Mouse (Mus musculus) thymus, adult 2 months (tissue): ENCODE data around the gene Tmbim7.

Source experiments
- CTCF ChIP-seq: fragments of 200-500 bp; IDR thresholded peaks from 2 replicates; pipeline ENCODE4 v1.5.1; 2012; ENCODE audit warnings: mild to moderate bottlenecking, control low read depth, low read length, moderate library complexity, borderline replicate concordance; ENCODE audit not compliant: control insufficient read depth, poor library complexity, insufficient read depth; ENCODE audit errors: extremely low read depth
- POLR2A ChIP-seq: fragments of 200-500 bp; IDR thresholded peaks from 2 replicates; pipeline ENCODE4 v1.6.1; 2012; ENCODE audit warnings: mild to moderate bottlenecking, low read length, control low read depth, moderate library complexity; ENCODE audit not compliant: control insufficient read depth, poor library complexity, insufficient read depth; ENCODE audit errors: extremely low read depth

- no peak for TF ChIP-seq CTCF
- no peak for TF ChIP-seq POLR2A
Observed at GRCm38 (mm10) chr5:3651621-3652020, 640 bp downstream of the Tmbim7 start.
